Mouse (Mus musculus) layer of hippocampus, adult 11-12 months (tissue): ENCODE data around the gene Acad9.
"Not testable (repeated sequence)": the region's sequence is repeated elsewhere in the genome, so short reads cannot be mapped to it uniquely, and the experiment has no call there.

Source experiments
- DNase-seq: peaks from one replicate; pipeline ENCODE4 v3.0.0; 2022; ENCODE audit warnings: low spot score

Acad9 gene

GRCm38 (mm10) chr3:36087591-36087990 lies 21.8 kb downstream of the Acad9 start:
- no peak for DNase-seq

GRCm38 (mm10) chr3:36095371-36095770 lies 29.6 kb downstream of the Acad9 start:
- DNase-seq, result no peak

- DNase-seq, result no peak
These were observed 50.3 kb downstream of the Acad9 start for GRCm38 (mm10) chr3:36116076-36116475.

- no peak for DNase-seq
These were observed 54.1 kb downstream of the Acad9 start for GRCm38 (mm10) chr3:36119684-36120548.

- DNase-seq, result not testable (repeated sequence)
These were observed 60.4 kb downstream of the Acad9 start for GRCm38 (mm10) chr3:36126176-36126575.

GRCm38 (mm10) chr3:36136152-36136551 lies 70.4 kb downstream of the Acad9 start:
- DNase-seq, result no peak

GRCm38 (mm10) chr3:36137560-36137959 lies 71.8 kb downstream of the Acad9 start:
- DNase-seq, result peak; percentile 19

- no peak for DNase-seq
These were observed 72.4 kb downstream of the Acad9 start for GRCm38 (mm10) chr3:36138171-36138660.

GRCm38 (mm10) chr3:36138996-36139395 lies 73.2 kb downstream of the Acad9 start:
- DNase-seq, result no peak
